Mouse (Mus musculus) limb, embryonic 11.5 days (tissue): ENCODE results near the gene Metap1d. TPM values are rescaled to one million over a fixed set of nuclear protein-coding genes. Genes with fewer than 3 reads are reported as not detected.

Source experiments
- ATAC-seq: fragments of 200-750 bp; cut with Nextera tagmentation; 2 replicates; pipeline ENCODE4 v1.8.0; 2017; ENCODE audit warnings: low read depth; ENCODE audit not compliant: insufficient number of reproducible peaks, low FRiP score, low TSS enrichment
- DNase-seq: peaks from one replicate; pipeline ENCODE4 v3.0.0-alpha.2; 2015; ENCODE audit warnings: low spot score
- H3K27ac ChIP-seq: fragments of 300-500 bp; sonication (generic); replicated peaks from 2 replicates; pipeline ENCODE4 v1.5.1; 2014; ENCODE audit warnings: low read depth, mild to moderate bottlenecking, low read length
- H3K27me3 ChIP-seq: fragments of 300-500 bp; sonication (generic); 2 replicates; pipeline ENCODE4 v1.6.1; 2014; ENCODE audit warnings: mild to moderate bottlenecking, low read length, mixed read lengths; ENCODE audit not compliant: control insufficient read depth, insufficient read depth
- H3K36me3 ChIP-seq: fragments of 300-500 bp; sonication (generic); 2 replicates; pipeline ENCODE4 v1.6.1; 2014; ENCODE audit warnings: mild to moderate bottlenecking, low read length, moderate library complexity, mixed read lengths; ENCODE audit not compliant: control insufficient read depth, insufficient read depth
- H3K4me1 ChIP-seq: fragments of 300-500 bp; sonication (generic); 2 replicates; pipeline ENCODE4 v1.6.1; 2014; ENCODE audit warnings: low read length, mixed read lengths; ENCODE audit not compliant: control insufficient read depth, insufficient read depth
- H3K4me2 ChIP-seq: fragments of 300-500 bp; sonication (generic); 2 replicates; pipeline ENCODE4 v1.6.1; 2014; ENCODE audit warnings: low read depth, mild to moderate bottlenecking, moderate library complexity; ENCODE audit not compliant: severe bottlenecking
- H3K4me3 ChIP-seq: fragments of 300-500 bp; sonication (generic); 2 replicates; pipeline ENCODE4 v1.5.1; 2014; ENCODE audit warnings: low read depth, low read length
- H3K9ac ChIP-seq: fragments of 300-500 bp; sonication (generic); 2 replicates; pipeline ENCODE4 v1.6.1; 2014; ENCODE audit warnings: mild to moderate bottlenecking, low read length
- H3K9me3 ChIP-seq: fragments of 300-500 bp; sonication (generic); 2 replicates; pipeline ENCODE4 v1.6.1; 2016; ENCODE audit warnings: low read length; ENCODE audit not compliant: control insufficient read depth
- WGBS: fragments of 180-500 bp; shearing (Covaris S2); extraction: QIAGEN DNeasy Blood & Tissue Kit; methylation state at CpG from one replicate; pipeline ENCODE4 v1.1.7; 2014; 5-methylcytosine and 5-hydroxymethylcytosine counted together
- polyA plus RNA-seq: library from polyadenylated mRNA; unstranded; fragments of >200 nt; fragmentation: Nextera tagmentation; extraction: Ambion mirVana; gene quantifications from 2 replicates; pipeline ENCODE4 v1.2.1, GENCODE M21; 2014

Metap1d gene
- polyA plus RNA-seq: 32.6 and 34.3 TPM in 2 replicates

GRCm38 (mm10) chr2:71453161-71453916 is at the start of gene Metap1d:
Gene Metap1d (plus strand): TSS chr2:71453276.
- H3K27ac ChIP-seq: no peak within 1 kb of the TSS
- no peaks in the 10 kb centered on the region for H3K9me3 ChIP-seq
- under 1% methylated on average over 61 of the region's 61 CpGs for WGBS
- H3K4me2 ChIP-seq: peak within 1 kb of the TSS; percentile 57
- H3K4me1 ChIP-seq: no peaks in the 10 kb centered on the region
- no peaks in the 10 kb centered on the region for H3K27me3 ChIP-seq
- peak within 1 kb of the TSS; percentile 53 for H3K9ac ChIP-seq
- peak within 1 kb of the TSS; percentile 63 for H3K4me3 ChIP-seq
- DNase-seq: peak; percentile 98
- peak; percentile 94 for ATAC-seq
- no peaks in the 10 kb centered on the region for H3K36me3 ChIP-seq

GRCm38 (mm10) chr2:71405613-71406012 is 47.5 kb upstream of the Metap1d start:
- 98% methylated on average over 1 of the region's 1 CpGs for WGBS
- H3K27ac ChIP-seq: no peak overlapping the region
- H3K4me2 ChIP-seq: no peak overlapping the region
- H3K36me3 ChIP-seq: no peaks in the 10 kb centered on the region; the same call in 1 of the 2 replicates
- H3K4me1 ChIP-seq: no peaks in the 10 kb centered on the region
- no peak overlapping the region for H3K9ac ChIP-seq
- no peaks in the 10 kb centered on the region for H3K27me3 ChIP-seq
- ATAC-seq (no peak), DNase-seq (no peak)
- no peaks in the 10 kb centered on the region for H3K9me3 ChIP-seq
- H3K4me3 ChIP-seq: no peak overlapping the region

- no peak overlapping the region for H3K4me2 ChIP-seq
- H3K9ac ChIP-seq: no peak overlapping the region
- H3K36me3 ChIP-seq: no peaks in the 10 kb centered on the region
- H3K4me3 ChIP-seq: no peak overlapping the region
- WGBS: 83% methylated on average over 3 of the region's 3 CpGs
- no peaks in the 10 kb centered on the region for H3K9me3 ChIP-seq
- no peaks in the 10 kb centered on the region for H3K4me1 ChIP-seq
- H3K27ac ChIP-seq: no peak overlapping the region
- no peaks in the 10 kb centered on the region for H3K27me3 ChIP-seq
- no peak for DNase-seq
- ATAC-seq: no peak
These were observed 34.3 kb upstream of the Metap1d start for GRCm38 (mm10) chr2:71418760-71419280.

GRCm38 (mm10) chr2:71419408-71419807 is 33.7 kb upstream of the Metap1d start:
- no peak for DNase-seq
- no peak for ATAC-seq
- Histone ChIP-seq H3K9me3 (no peaks in the 10 kb centered on the region), H3K9ac (no peak overlapping the region), H3K4me3 (no peak overlapping the region), H3K36me3 (no peaks in the 10 kb centered on the region; the same call in 1 of the 2 replicates), H3K4me1 (no peaks in the 10 kb centered on the region), H3K27ac (no peak overlapping the region), H3K27me3 (no peaks in the 10 kb centered on the region), H3K4me2 (no peak overlapping the region)
- WGBS: 93% methylated on average over 3 of the region's 3 CpGs

GRCm38 (mm10) chr2:71420895-71421425 is 32.1 kb upstream of the Metap1d start:
- Histone ChIP-seq H3K36me3 (peaks cover 2% of the 10 kb centered on the region; the same call in 1 of the 2 replicates), H3K4me2 (no peak overlapping the region), H3K9me3 (no peaks in the 10 kb centered on the region), H3K27me3 (no peaks in the 10 kb centered on the region), H3K4me1 (no peaks in the 10 kb centered on the region), H3K4me3 (no peak overlapping the region), H3K27ac (no peak overlapping the region), H3K9ac (no peak overlapping the region)
- DNase-seq (no peak), ATAC-seq (no peak)
- WGBS: 92% methylated on average over 9 of the region's 9 CpGs

GRCm38 (mm10) chr2:71424545-71424944 is 28.5 kb upstream of the Metap1d start:
- Histone ChIP-seq H3K36me3 (peaks cover 7% of the 10 kb centered on the region; the same call in 1 of the 2 replicates), H3K9me3 (no peaks in the 10 kb centered on the region), H3K4me3 (no peak overlapping the region), H3K4me1 (no peaks in the 10 kb centered on the region), H3K27ac (no peak overlapping the region), H3K4me2 (no peak overlapping the region), H3K9ac (no peak overlapping the region), H3K27me3 (no peaks in the 10 kb centered on the region)
- DNase-seq (no peak), ATAC-seq (no peak)
- 88% methylated on average over 4 of the region's 4 CpGs for WGBS

GRCm38 (mm10) chr2:71435440-71435839 is 17.6 kb upstream of the Metap1d start:
- Histone ChIP-seq H3K36me3 (peaks cover 4% of the 10 kb centered on the region), H3K27ac (no peak overlapping the region), H3K9ac (no peak overlapping the region), H3K9me3 (no peaks in the 10 kb centered on the region), H3K27me3 (no peaks in the 10 kb centered on the region), H3K4me1 (no peaks in the 10 kb centered on the region), H3K4me2 (no peak overlapping the region), H3K4me3 (no peak overlapping the region)
- DNase-seq: no peak
- no peak for ATAC-seq
- 87% methylated on average over 4 of the region's 4 CpGs for WGBS

GRCm38 (mm10) chr2:71443376-71443775 is 9.7 kb upstream of the Metap1d start:
- H3K27me3 ChIP-seq: no peaks in the 10 kb centered on the region
- 32% methylated on average over 2 of the region's 2 CpGs for WGBS
- H3K27ac ChIP-seq: no peak overlapping the region
- H3K9me3 ChIP-seq: no peaks in the 10 kb centered on the region
- peaks cover 4% of the 10 kb centered on the region for H3K36me3 ChIP-seq
- ATAC-seq (no peak), DNase-seq (no peak)
- H3K4me2 ChIP-seq: no peak overlapping the region
- H3K4me3 ChIP-seq: no peak overlapping the region
- H3K9ac ChIP-seq: no peak overlapping the region
- no peaks in the 10 kb centered on the region for H3K4me1 ChIP-seq
